Mouse (Mus musculus): Measurements from ENCODE around the gene Begain. TPM values are rescaled to one million over a fixed set of nuclear protein-coding genes. Genes with fewer than 3 reads are reported as not detected.
A peak's percentile ranks its signal among the peaks of the same experiment; 100 is the strongest.

The Begain gene
- total RNA-seq, 2 experiments from 2014 or later: 2.9 to 5.0 TPM

DNA sequence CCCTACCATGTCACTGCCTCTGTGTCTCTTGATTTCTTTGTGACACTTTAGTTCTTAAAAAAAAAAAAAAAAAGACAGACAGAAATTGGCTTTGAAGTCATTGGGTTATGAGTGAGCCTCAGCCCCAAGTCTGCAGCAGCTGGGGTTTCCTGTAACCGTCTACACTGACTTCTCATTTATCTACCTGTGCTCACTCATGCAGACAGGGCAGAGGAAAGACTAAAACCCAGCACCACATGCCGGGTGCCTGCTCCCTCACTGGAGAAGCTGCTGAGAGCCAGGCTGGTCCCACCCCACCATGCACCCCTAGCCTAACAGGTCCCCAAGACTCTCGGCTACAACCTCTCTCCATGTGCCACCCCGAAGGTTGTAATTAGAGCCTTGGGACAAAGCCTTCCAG, 10.3 kb downstream of the Begain start:
- no peak for DNase-seq (ENCODE audit: low spot score in 2 of 2)

- peak in 1 of 2 experiments; percentile 12 for DNase-seq (ENCODE audit: low spot score in 2 of 2)
Observed at GRCm38 (mm10) chr12:109053020-109053806, 14.8 kb downstream of the Begain start.

GRCm38 (mm10) chr12:109049949-109050348, 18.1 kb downstream of the Begain start:
- DNase-seq (ENCODE audit: low spot score in 2 of 2): no peak

GRCm38 (mm10) chr12:109045581-109045980, 22.4 kb downstream of the Begain start:
- no peak for DNase-seq (ENCODE audit: low spot score in 2 of 2)

DNA sequence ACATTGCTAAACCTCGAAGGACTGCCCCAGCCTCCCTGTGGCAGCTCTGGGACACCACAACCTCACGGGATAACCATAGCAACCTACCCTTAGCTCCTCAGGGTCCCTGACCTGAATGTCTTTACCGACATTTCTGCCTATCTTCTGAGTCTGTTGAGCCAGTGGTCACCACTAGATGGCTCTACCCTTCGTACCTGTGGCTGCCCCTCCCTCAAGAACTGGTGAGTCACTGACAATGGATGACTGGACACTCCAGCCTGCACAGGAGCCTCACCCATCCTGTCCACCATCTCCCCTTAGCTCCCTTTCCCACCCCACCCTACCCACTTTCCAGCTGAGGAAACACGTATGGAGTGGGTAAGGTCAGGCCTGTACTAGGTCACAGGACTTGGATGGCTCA, 23.5 kb downstream of the Begain start:
- no peak for DNase-seq (ENCODE audit: low spot score in 2 of 2)

DNA sequence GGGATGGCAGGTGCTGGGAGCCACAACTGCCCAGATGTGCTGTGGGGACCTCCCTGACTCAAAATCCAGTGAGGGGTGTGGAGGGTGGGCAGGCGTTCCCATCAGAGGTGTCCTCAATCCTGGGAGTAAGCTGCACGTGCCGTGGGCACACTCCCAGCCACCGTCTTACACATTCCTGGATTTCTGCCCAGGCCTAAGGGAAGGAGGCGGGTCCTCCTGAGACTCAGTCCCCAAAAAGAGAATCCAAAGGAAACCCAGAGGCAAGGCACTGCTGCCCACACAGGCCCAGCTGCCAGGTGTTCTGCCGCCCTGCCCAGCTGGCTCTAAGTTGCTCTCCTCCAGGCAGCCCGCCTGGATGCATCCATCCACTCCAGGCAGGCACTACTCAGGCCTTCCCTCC, 28.7 kb downstream of the Begain start:
- no peak for DNase-seq (ENCODE audit: low spot score in 2 of 2)

GRCm38 (mm10) chr12:109038179-109038819, 29.7 kb downstream of the Begain start:
- DNase-seq (ENCODE audit: low spot score in 2 of 2): no peak

GRCm38 (mm10) chr12:109037026-109037425, 31.0 kb downstream of the Begain start:
- no peak for DNase-seq (ENCODE audit: low spot score in 2 of 2)

GRCm38 (mm10) chr12:109023780-109024179, 44.2 kb downstream of the Begain start:
- no peak for DNase-seq (ENCODE audit: low spot score in 2 of 2)

GRCm38 (mm10) chr12:109022966-109023365, 45.1 kb downstream of the Begain start:
- DNase-seq (ENCODE audit: low spot score in 2 of 2): no peak

DNA sequence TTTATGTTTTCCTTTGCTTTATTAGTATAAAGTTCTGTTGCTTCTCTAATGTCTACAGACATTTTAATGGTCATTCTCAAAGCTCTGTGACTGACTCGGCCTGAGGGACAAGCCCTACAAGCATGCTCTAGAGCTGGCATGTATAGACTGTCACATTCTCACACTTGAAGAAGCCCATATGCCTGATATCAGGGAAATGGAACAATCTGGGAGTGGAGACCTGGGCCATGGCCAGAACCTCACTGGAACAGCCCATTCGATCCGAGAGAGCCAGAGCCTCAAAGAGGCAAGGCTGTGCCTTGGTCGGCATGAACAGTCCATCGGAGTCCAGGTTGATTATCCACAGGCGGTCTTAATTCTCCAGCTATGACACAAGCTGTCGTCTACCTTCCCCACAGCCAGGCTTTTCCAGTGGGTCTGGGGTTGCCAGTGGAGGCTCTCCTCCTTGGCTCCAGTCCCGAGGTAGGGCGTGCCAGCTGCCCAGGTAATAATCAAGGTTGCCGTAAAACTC, 45.8 kb downstream of the Begain start:
- DNase-seq (ENCODE audit: low spot score in 2 of 2): no peak

GRCm38 (mm10) chr12:109010070-109010649, 57.9 kb downstream of the Begain start:
- no peak for DNase-seq (ENCODE audit: low spot score in 2 of 2)

DNA sequence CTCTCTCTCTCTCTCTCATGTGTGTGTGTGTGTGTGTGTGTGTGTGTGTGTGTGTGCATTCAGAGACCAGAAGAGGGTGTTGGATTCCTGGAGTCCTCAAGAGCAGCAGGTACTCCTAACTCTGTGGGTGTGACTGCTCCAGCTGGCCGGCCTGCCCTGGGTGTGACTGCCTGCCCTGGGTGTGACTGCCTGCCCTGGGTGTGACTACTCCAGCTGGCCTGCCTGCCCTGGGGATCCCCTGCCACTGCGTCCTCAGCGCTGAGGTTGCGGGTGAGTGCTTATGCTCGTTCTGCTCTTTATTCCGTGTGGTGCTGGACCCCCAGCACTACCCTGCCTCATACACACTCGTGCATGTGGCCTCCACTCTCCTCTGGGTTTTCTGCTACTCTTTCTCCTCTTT, 65.0 kb downstream of the Begain start:
- DNase-seq (ENCODE audit: low spot score in 2 of 2): no peak

- no peak for DNase-seq (ENCODE audit: low spot score in 2 of 2)
Observed at GRCm38 (mm10) chr12:108997249-108997648, 70.8 kb downstream of the Begain start.

GRCm38 (mm10) chr12:108995976-108996636, 71.9 kb downstream of the Begain start:
- no peak for DNase-seq (ENCODE audit: low spot score in 2 of 2)

DNA sequence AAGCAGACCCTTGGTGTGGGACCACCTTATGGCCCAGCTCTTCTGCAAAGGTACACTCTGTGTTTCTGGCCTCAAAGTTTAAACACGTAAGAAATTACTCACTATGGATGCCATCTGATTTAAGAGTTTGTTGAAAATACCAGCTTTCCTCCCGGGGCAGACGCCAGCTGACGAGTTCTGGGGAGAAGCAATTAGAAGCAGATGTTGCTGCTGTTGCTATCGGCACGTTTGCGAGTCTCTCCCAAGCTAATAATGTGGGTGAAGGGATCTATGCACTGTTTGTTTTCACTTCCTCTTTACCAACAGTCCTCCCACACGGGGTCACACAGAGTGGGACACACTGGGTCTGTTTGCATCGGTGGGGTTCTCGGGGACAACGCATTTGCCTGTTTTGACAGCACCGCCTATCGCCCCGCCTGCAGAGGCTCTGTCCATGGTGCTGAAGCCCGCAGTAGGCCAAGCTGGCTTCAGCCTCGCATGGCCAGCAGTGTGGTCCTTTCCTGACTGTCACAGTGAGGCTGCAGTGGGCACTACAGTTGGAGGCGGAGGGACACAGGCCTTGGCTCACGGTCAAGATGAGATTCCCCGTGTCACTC, 73.5 kb downstream of the Begain start:
- DNase-seq (ENCODE audit: low spot score in 2 of 2): peak; percentile 78

DNA sequence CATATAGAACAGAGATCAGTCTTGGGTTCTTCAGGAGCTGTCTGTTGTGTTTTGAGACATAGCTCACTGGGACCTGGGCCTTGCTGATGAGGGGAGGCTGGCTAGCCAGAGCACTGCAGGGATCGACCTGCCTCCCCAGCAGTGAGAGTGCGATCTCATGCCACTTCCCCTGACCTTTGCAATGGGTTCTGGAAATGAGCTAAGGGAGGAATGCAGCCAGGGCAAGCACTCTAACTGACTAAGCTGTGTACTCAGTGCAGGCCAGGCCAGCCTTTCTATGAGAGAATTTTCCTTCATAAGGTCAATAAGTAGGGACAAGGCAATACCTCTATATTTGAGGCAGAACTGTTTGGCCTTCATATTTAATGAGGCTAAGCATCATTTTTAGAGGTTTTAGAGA, 75.0 kb downstream of the Begain start:
- no peak for DNase-seq (ENCODE audit: low spot score in 2 of 2)

GRCm38 (mm10) chr12:108990425-108990824, 77.6 kb downstream of the Begain start:
- DNase-seq (ENCODE audit: low spot score in 2 of 2): no peak

- DNase-seq (ENCODE audit: low spot score in 2 of 2): no peak
Observed at GRCm38 (mm10) chr12:108987448-108987847, 80.6 kb downstream of the Begain start.

DNA sequence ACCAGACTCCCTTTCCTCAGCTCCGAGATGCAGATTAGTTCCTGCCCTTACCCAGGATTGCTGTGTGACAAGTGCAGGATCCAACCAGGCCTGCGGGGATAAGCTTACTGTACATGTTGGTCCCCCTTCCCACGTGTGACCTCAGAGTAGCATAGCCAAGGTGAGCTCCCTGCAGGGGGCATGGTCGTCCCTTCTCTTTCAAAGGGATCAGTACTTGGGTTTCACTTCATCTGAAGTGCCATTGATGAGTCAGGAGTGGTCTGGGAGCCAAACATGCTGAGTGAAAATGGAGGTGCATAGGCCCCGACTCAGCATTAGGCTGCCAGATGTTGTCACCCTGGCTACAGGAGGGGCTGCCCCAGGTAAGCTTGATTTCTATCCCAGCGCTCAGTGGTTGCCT, 83.0 kb downstream of the Begain start:
- no peak for DNase-seq (ENCODE audit: low spot score in 2 of 2)

GRCm38 (mm10) chr12:108984471-108984870, 83.5 kb downstream of the Begain start:
- no peak for DNase-seq (ENCODE audit: low spot score in 2 of 2)
